Mouse (Mus musculus): ENCODE measurements around the gene Ier5l. TPM values are rescaled to one million over a fixed set of nuclear protein-coding genes. Genes with fewer than 3 reads are reported as not detected.

The Ier5l gene
- polyA plus RNA-seq, 1 experiment = 12.6 TPM

DNA sequence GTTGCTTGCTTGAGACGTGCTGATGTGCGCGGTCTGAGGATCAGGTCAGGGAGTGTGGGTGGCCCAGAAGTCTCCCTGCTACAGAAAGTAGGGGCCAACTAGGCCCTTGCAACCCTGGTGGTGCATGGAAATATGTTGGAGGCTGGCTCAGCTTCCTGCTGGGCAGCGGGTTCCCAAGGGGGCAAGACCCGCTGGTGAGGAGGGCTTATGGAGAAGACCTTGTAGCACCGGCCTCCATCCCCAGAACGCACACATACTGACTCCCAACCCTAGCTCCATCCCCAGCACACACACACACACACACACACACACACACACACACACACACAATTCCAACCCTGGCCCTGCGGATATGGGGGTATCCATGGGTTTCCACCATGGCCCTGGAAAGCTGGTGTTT is 3.0 kb downstream of the Ier5l start:
- TF ChIP-seq CTCF (IDR thresholded peaks at IDR 0.05; ENCODE audit: insufficient read depth, low read length) (no peak), POLR2A (IDR thresholded peaks at IDR 0.05; ENCODE audit: borderline replicate concordance, extremely low read depth, low read depth, low read length) (no peak)

DNA sequence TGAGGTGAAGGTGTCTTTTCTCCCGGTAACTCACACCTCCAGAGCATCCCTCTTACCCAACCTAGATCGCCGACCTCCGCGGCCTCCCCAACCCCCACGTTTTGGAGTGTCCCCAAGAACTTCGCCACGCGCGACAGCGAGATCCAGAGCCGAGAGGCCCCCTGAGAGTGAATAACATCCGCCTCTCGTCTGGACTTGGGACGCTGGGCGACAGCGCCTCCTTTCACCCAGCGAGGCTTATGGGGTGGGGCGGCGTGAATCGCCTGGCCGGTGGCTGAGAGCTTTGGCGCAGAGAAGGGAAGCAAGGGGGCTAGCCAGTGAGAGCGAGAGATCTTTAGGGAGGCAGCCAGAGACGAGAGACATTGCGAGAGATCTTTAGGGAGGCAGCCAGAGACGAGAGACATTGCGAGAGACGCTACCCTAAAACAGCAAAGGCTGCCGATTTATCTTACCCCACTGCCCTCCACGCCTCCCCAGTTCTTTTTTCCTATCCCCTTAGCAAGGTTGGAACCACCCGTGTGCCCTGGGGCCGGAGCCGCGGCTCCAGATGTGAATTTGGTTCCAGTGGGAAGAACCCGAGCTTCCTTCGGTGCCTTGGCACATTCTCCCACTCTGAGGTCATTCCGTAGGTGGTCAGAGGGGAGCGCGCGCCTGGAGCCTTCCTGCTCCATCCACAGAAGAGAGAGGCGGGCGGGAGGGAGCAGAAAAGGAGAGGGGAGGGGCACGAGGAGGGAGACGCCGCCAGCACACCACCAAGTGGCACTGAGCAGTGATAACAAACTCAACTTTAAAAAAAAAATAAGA is 3.7 kb downstream of the Ier5l start:
- Histone ChIP-seq H3K4me1 (ENCODE audit: control insufficient read depth, insufficient read depth, low read length) (peaks cover 7% of the 10 kb centered on the region; the same call in 1 of the 2 replicates), H3K4me3 (replicated peaks; ENCODE audit: extremely low read depth, low read depth, low read length) (peak overlapping the region; percentile 72)
- DNase-seq = peak; percentile 77
- TF ChIP-seq POLR2A (IDR thresholded peaks at IDR 0.05; ENCODE audit: borderline replicate concordance, extremely low read depth, low read depth, low read length) (peak; percentile 61; the same call in 1 of the 2 replicates), CTCF (IDR thresholded peaks at IDR 0.05; ENCODE audit: insufficient read depth, low read length) (no peak)
- WGBS = under 1% methylated on average over 46 of the region's 46 CpGs

More for the DNA sequence above, 3.0 kb downstream of the Ier5l start:
- Histone ChIP-seq H3K4me3 (replicated peaks; ENCODE audit: extremely low read depth, low read depth, low read length) (no peak overlapping the region), H3K4me1 (ENCODE audit: control insufficient read depth, insufficient read depth, low read length) (peaks cover 7% of the 10 kb centered on the region; the same call in 1 of the 2 replicates)
- WGBS = 19% methylated on average over 8 of the region's 8 CpGs
- DNase-seq = no peak

DNA sequence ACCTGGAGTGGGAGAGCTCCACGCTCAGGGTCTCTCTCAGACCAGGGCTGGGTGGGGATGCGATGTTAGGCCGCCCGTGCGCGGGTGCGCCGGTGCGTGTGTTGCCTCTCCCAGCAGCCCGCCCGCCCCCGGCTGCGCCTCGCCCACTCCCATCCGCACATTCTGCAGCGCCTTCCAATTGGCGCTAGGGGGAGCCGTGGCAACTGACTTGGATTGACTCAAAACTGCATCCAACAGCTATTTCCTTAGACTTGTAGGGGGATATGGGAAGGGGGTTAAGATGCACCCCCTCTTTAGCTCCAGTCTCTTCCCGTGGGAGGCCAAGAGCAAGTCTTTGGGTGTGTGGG is 4.2 kb downstream of the Ier5l start:
- H3K4me3 ChIP-seq (replicated peaks; ENCODE audit: extremely low read depth, low read depth, low read length) = peak overlapping the region; percentile 72
- H3K4me1 ChIP-seq (ENCODE audit: control insufficient read depth, insufficient read depth, low read length) = peaks cover 7% of the 10 kb centered on the region; the same call in 1 of the 2 replicates
- DNase-seq = peak; percentile 74
- WGBS = under 1% methylated on average over 19 of the region's 19 CpGs
- no peak for TF ChIP-seq POLR2A (IDR thresholded peaks at IDR 0.05; ENCODE audit: borderline replicate concordance, extremely low read depth, low read depth, low read length)
- TF ChIP-seq CTCF (IDR thresholded peaks at IDR 0.05; ENCODE audit: insufficient read depth, low read length) = peak; percentile 68

DNA sequence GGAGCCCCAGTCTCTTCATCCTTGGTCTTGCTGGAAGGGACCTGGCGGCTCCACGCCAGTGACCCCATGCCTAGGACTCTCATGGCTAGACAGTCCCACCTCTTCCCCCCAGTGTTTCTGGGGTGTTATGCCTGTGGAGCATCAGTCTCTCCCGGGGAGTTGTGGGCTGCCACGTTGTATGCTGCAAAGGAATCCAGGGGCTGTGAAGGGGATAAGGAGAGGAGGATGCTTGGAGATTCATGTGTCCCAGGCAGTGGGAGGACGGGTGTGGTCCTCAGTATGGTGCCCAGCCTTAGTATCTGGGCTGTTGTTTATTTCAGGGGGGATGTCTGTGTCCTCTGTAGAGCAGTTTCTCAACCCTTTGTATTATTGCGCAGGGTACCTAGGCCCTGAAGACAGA is 5.0 kb downstream of the Ier5l start:
- TF ChIP-seq POLR2A (IDR thresholded peaks at IDR 0.05; ENCODE audit: borderline replicate concordance, extremely low read depth, low read depth, low read length) = no peak
- TF ChIP-seq CTCF (IDR thresholded peaks at IDR 0.05; ENCODE audit: insufficient read depth, low read length) = no peak
- Histone ChIP-seq H3K4me3 (replicated peaks; ENCODE audit: extremely low read depth, low read depth, low read length) (no peak overlapping the region), H3K4me1 (ENCODE audit: control insufficient read depth, insufficient read depth, low read length) (peaks cover 12% of the 10 kb centered on the region)
- 65% methylated on average over 6 of the region's 6 CpGs for WGBS
- no peak for DNase-seq

DNA sequence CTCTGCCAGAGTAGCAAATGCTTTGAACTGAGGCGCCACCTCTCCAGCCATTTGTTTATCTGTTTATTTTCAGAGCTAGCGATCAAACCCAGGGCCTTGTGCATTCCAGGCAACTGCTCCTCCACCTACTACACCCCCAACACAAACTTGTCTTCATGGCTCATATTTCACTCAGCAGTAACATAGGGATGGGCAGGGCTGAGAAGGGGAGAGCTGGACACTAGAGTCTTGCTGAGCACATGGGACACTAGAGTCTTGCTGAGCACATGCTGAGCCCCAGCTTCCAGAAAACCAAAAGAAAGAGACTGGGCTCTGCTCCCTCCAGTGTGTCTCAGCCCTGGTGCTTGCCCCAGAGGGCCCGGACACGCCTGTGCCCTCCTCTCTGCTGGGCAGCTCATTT is 7.2 kb downstream of the Ier5l start:
- TF ChIP-seq CTCF (IDR thresholded peaks at IDR 0.05; ENCODE audit: insufficient read depth, low read length) = no peak
- TF ChIP-seq POLR2A (IDR thresholded peaks at IDR 0.05; ENCODE audit: borderline replicate concordance, extremely low read depth, low read depth, low read length) = no peak
- WGBS = 59% methylated on average over 4 of the region's 4 CpGs
- peaks cover 20% of the 10 kb centered on the region for H3K4me1 ChIP-seq (ENCODE audit: control insufficient read depth, insufficient read depth, low read length)
- no peak for DNase-seq
- no peak overlapping the region for H3K4me3 ChIP-seq (replicated peaks; ENCODE audit: extremely low read depth, low read depth, low read length)

DNA sequence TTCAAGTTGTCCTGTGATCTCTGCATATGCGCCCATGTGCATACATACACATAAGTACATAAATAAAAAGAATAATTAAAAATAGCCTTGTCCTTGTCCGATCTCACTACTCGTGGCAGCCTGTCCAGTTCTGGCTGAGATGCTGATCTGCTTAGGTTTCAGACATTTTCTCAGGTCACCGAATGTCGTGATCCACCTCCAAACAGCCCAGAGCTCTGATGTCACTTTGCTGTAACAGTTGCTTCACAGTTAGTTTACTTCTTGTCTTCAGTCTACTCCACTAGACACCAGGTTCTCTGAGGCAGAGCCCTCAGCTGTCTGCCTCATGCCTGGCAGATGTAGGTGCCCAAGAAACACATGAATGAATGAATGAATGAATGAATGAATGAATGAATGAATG is 9.6 kb downstream of the Ier5l start:
- Histone ChIP-seq H3K4me1 (ENCODE audit: control insufficient read depth, insufficient read depth, low read length) (peaks cover 15% of the 10 kb centered on the region), H3K4me3 (replicated peaks; ENCODE audit: extremely low read depth, low read depth, low read length) (peak overlapping the region; percentile 48)
- 24% methylated on average over 5 of the region's 5 CpGs for WGBS
- no peak for DNase-seq
- TF ChIP-seq CTCF (IDR thresholded peaks at IDR 0.05; ENCODE audit: insufficient read depth, low read length) (no peak), POLR2A (IDR thresholded peaks at IDR 0.05; ENCODE audit: borderline replicate concordance, extremely low read depth, low read depth, low read length) (no peak)

DNA sequence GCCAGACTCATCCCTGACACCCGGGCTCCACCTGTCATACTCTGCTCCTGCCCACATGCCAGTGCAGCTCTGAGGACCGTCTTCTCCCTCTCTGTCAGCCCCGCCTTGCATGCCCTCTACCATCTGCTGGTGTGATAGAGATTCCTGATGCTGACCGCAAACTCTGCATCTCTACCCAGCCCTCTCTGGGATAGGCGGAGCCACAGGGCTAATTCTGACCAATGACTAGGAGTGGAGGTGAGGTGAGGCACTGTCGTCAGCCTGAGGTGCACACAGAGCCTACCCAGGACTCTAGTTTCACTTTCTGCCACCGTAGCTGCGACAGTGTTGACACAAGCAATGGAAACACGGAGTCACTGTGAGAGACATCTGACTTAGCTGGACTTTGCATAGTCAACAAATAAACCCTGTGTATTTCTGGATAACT is 10.1 kb downstream of the Ier5l start:
- under 1% methylated on average over 9 of the region's 9 CpGs for WGBS

DNA sequence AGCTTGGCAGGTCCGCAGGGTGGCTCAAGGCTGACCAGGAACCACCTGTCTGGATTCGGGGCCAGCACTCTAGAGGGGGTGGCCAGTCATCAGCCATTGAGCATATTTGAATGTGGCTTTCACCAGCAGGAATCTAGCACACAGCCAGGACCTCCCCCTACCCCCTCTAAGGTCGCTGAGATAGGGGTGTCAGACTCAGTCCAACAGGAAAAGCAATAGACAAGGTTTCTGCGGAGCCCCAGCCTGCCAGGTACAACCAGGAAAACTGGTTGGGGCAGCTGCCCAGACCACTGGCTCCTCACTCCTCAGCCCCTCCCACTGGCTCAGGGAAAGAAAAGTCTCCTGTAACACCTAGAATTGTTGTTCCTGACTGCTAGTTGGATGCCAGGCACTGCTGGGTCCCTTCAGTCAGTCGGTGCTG is 10.7 kb downstream of the Ier5l start:
- WGBS = 22% methylated on average over 5 of the region's 5 CpGs
- peaks cover 15% of the 10 kb centered on the region for H3K4me1 ChIP-seq (ENCODE audit: control insufficient read depth, insufficient read depth, low read length)
- H3K4me3 ChIP-seq (replicated peaks; ENCODE audit: extremely low read depth, low read depth, low read length) = no peak overlapping the region
- peak; percentile 16; the same call in 1 of the 2 replicates for TF ChIP-seq POLR2A (IDR thresholded peaks at IDR 0.05; ENCODE audit: borderline replicate concordance, extremely low read depth, low read depth, low read length)
- TF ChIP-seq CTCF (IDR thresholded peaks at IDR 0.05; ENCODE audit: insufficient read depth, low read length) = no peak
- peak; percentile 57 for DNase-seq

More for the DNA sequence above, 10.1 kb downstream of the Ier5l start:
- TF ChIP-seq CTCF (IDR thresholded peaks at IDR 0.05; ENCODE audit: insufficient read depth, low read length) (no peak), POLR2A (IDR thresholded peaks at IDR 0.05; ENCODE audit: borderline replicate concordance, extremely low read depth, low read depth, low read length) (peak; percentile 30; the same call in 1 of the 2 replicates)
- H3K4me3 ChIP-seq (replicated peaks; ENCODE audit: extremely low read depth, low read depth, low read length) = peak overlapping the region; percentile 48
- peaks cover 15% of the 10 kb centered on the region for H3K4me1 ChIP-seq (ENCODE audit: control insufficient read depth, insufficient read depth, low read length)
- DNase-seq = peak; percentile 68

DNA sequence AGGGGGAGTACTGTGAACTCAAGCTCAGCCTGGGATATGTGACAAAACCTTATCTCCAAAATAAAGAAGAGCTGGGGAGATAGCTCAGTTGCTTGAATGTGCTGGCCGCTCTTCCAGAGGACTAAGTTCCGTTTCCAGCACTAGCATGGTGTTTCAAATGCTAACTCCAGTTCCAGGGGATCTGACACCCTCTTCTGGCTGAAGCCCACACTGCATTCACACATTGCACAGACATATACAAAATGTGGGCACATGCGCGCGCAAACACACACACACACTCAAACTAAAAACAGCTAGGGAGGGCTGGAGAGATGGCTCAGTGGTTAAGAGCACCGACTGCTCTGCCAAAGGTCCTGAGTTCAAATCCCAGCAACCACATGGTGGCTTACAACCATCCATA is 14.8 kb downstream of the Ier5l start:
- TF ChIP-seq CTCF (IDR thresholded peaks at IDR 0.05; ENCODE audit: insufficient read depth, low read length) (no peak), POLR2A (IDR thresholded peaks at IDR 0.05; ENCODE audit: borderline replicate concordance, extremely low read depth, low read depth, low read length) (no peak)
- no peak for DNase-seq
- 87% methylated on average over 6 of the region's 6 CpGs for WGBS
- Histone ChIP-seq H3K4me3 (replicated peaks; ENCODE audit: extremely low read depth, low read depth, low read length) (no peak overlapping the region), H3K4me1 (ENCODE audit: control insufficient read depth, insufficient read depth, low read length) (peaks cover 10% of the 10 kb centered on the region; the same call in 1 of the 2 replicates)

DNA sequence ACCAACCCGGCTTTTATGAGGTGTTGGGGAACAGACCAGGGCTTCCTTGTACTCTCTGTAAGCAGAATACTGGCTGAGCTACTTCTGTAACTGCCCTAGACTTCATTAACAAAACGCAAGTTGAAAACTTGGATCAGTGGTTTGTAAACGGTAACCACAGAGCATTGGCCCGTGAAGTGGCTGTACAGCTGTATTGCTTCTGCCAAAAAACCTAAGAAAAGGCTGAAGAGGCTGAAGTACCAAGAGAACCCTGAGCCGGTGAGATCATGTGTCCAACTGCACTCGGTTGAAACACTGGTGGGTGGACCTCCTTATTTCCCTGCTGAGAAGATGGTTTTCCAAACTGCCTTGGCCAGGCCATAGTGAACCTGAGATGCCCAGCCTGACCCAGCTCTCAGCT is 15.7 kb downstream of the Ier5l start:
- TF ChIP-seq POLR2A (IDR thresholded peaks at IDR 0.05; ENCODE audit: borderline replicate concordance, extremely low read depth, low read depth, low read length) = no peak
- no peak for TF ChIP-seq CTCF (IDR thresholded peaks at IDR 0.05; ENCODE audit: insufficient read depth, low read length)
- no peak for DNase-seq
- Histone ChIP-seq H3K4me3 (replicated peaks; ENCODE audit: extremely low read depth, low read depth, low read length) (no peak overlapping the region), H3K4me1 (ENCODE audit: control insufficient read depth, insufficient read depth, low read length) (peaks cover 5% of the 10 kb centered on the region; the same call in 1 of the 2 replicates)
- 53% methylated on average over 6 of the region's 6 CpGs for WGBS
